ENCODE assay signal across 8 mouse cellular contexts in genomic region chr5:36462810-36463209, GRCm38 (mm10). TPM values are rescaled to one million over a fixed set of nuclear protein-coding genes. Genes with fewer than 3 reads are reported as not detected.
DNase-seq lines count a peak whose midpoint lies in the region; TF ChIP-seq lines count a peak whose summit lies in the region.
"Had no signal": no experiment of that assay in that cellular context is flagged by ENCODE, and none has a peak within 500 bp of the region (broad histone marks: within the 10 kb centered on the region; RNA-seq: fewer than 3 reads in every experiment).

No protein-coding gene starts in this region.

- H3K9ac ChIP-seq in ES-E14 (ENCODE audit: insufficient read depth, low read depth, low read length, poor library complexity, severe bottlenecking), result no peak overlapping the region
- H3K9ac ChIP-seq: limb, embryonic 15.5 days had no signal

- in situ Hi-C loops in ES-E14 (cut with MboI; ENCODE audit: low sequenced_read_pairs in 2 of 2, unreplicated experiment in 2 of 2), result loop anchor here (5.0 to 10.0 kb wide), 2 partner anchors 119 to 282 kb away; partner anchors contain the start of gene Bloc1s4 (in 2 of the 2)

- H3K4me3 ChIP-seq in ES-E14 (ENCODE audit: insufficient read depth in 1 of 2, low read depth in 1 of 2, low read length in 2 of 2, poor library complexity in 1 of 2, severe bottlenecking in 1 of 2), result no peak overlapping the region
- H3K4me3 ChIP-seq: limb, embryonic 15.5 days had no signal

- H3K9me3 ChIP-seq in ES-E14 (ENCODE audit: control insufficient read depth, insufficient read depth, low read depth, low read length), result no peaks in the 10 kb centered on the region
- H3K9me3 ChIP-seq: limb, embryonic 15.5 days had no signal

- DNase-seq in CD4-positive helper T cell, adult 2 months (ENCODE audit: low read depth, low spot score), result peak; percentile 82
- DNase-seq in ES-E14 (ENCODE audit: low read depth, low spot score), result peak; percentile 76
- peak; percentile 67 for DNase-seq in cerebellum, adult 11-12 months
- DNase-seq in gastrocnemius, postnatal 10 days, result peak; percentile 85
- DNase-seq in layer of hippocampus, adult 11-12 months (ENCODE audit: low spot score), result peak; percentile 82
- DNase-seq in lung, postnatal 14 days, result peak; percentile 89
- DNase-seq in skeletal muscle tissue, adult 2 months (ENCODE audit: low read depth, low spot score), result peak; percentile 53

- H3K27ac ChIP-seq in ES-E14 (ENCODE audit: insufficient read depth, low read depth, low read length, poor library complexity, severe bottlenecking), result no peak overlapping the region
- H3K27ac ChIP-seq: limb, embryonic 15.5 days had no signal

- peaks cover 0 to 3% of the 10 kb centered on the region in 2 experiments; a peak in 1 of 4 replicates for H3K4me1 ChIP-seq in ES-E14 (ENCODE audit: control insufficient read depth in 2 of 2, insufficient read depth in 2 of 2, low read length in 2 of 2, poor library complexity in 1 of 2)

- no peaks in the 10 kb centered on the region for H3K36me3 ChIP-seq in ES-E14 (ENCODE audit: control insufficient read depth, insufficient read depth, low read length, poor library complexity, severe bottlenecking)

TF ChIP-seq in ES-E14, 5 proteins besides CTCF, POLR2A, EP300 and RAD21:
- no peak for TF ChIP-seq MAFK (IDR thresholded peaks at IDR 0.05; ENCODE audit: insufficient read depth, low read depth, low read length)
- TF ChIP-seq ZNF384 (IDR thresholded peaks at IDR 0.05; ENCODE audit: low read depth, low read length), result 0 out of 2 replicates have a peak, but pooled peaks have one; percentile 25
- no peak for TF ChIP-seq HCFC1 (IDR thresholded peaks at IDR 0.05; ENCODE audit: borderline replicate concordance, insufficient read depth, low read length)
- TF ChIP-seq CHD2 (IDR thresholded peaks at IDR 0.05; ENCODE audit: low read depth, low read length), result no peak
- peak; percentile 82; the same call in 1 of the 2 replicates for TF ChIP-seq ZC3H11A (IDR thresholded peaks at IDR 0.05; ENCODE audit: borderline replicate concordance, low read depth, low read length)

RNA-seq across cellular contexts. Expression of gene Grpel1, which starts 2.0 kb away (rescaled TPM):
- total RNA-seq in ES-E14 (2012; rRNA removed), result 40.3 and 45.0 TPM in 2 replicates
- 10 to 100 TPM; 32.7 to 36.2 TPM for total RNA-seq in gastrocnemius, postnatal 10 days (2021)

RNA-seq across cellular contexts. Expression of gene Tada2b, which starts 21.3 kb away (rescaled TPM):
- total RNA-seq in ES-E14 (2012; rRNA removed), result 4.4 and 6.9 TPM in 2 replicates
- 10 to 100 TPM; 12.0 to 12.1 TPM for total RNA-seq in gastrocnemius, postnatal 10 days (2021)

RNA-seq across cellular contexts. Expression of gene Ccdc96, which starts 21.6 kb away (rescaled TPM):
- total RNA-seq in ES-E14 (2012; rRNA removed), result 0.42 and 1.0 TPM in 2 replicates
- under 1 TPM; 0.12 to 0.16 TPM for total RNA-seq in gastrocnemius, postnatal 10 days (2021)
